Mouse (Mus musculus) heart, postnatal 0 days (tissue): Measurements from ENCODE around the gene Ebf3.

Experiments
- CTCF ChIP-seq: IDR thresholded peaks from 2 replicates; pipeline ENCODE4 v1.5.1; 2016; ENCODE audit warnings: antibody characterized with exemption, control low read depth, low read depth
- EP300 ChIP-seq: IDR thresholded peaks from 2 replicates; pipeline ENCODE4 v1.6.1; 2016; ENCODE audit warnings: antibody characterized with exemption, low read depth

- no peak for TF ChIP-seq EP300
- TF ChIP-seq CTCF, result no peak
Observed at GRCm38 (mm10) chr7:137240481-137240880, 73.8 kb downstream of the Ebf3 start.
